Mouse (Mus musculus): Measurements from ENCODE around the gene Stambpl1.
A peak's percentile ranks its signal among the peaks of the same experiment; 100 is the strongest.

Gene Stambpl1

DNA sequence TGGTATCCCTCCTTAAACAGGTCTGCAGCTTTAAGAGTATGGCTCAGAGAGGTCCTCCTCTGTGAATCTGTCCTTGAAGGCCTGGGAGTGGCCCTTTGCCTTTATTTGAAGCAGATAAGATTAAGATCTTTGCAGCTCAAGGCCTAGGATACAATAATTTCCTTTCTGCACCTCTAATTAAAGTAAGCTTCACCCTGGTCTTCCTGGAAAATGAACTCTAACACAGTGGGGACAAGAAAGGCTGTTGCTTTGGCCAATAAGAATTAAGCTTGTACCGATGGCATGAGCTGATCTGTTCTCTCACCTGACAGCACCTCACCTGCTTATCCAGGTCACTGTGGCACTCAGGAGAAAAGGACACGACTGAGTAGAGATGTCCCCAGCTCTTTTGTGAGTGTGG, 18.8 kb downstream of the Stambpl1 start:
- Histone ChIP-seq H3K36me3 (ENCODE audit: control insufficient read depth, insufficient read depth, low read length, poor library complexity, severe bottlenecking) (no peaks in the 10 kb centered on the region), H3K27me3 (ENCODE audit: control insufficient read depth, insufficient read depth, low read length, poor library complexity, severe bottlenecking) (no peaks in the 10 kb centered on the region)
- DNase-seq (ENCODE audit: low read depth, low spot score), result no peak

DNA sequence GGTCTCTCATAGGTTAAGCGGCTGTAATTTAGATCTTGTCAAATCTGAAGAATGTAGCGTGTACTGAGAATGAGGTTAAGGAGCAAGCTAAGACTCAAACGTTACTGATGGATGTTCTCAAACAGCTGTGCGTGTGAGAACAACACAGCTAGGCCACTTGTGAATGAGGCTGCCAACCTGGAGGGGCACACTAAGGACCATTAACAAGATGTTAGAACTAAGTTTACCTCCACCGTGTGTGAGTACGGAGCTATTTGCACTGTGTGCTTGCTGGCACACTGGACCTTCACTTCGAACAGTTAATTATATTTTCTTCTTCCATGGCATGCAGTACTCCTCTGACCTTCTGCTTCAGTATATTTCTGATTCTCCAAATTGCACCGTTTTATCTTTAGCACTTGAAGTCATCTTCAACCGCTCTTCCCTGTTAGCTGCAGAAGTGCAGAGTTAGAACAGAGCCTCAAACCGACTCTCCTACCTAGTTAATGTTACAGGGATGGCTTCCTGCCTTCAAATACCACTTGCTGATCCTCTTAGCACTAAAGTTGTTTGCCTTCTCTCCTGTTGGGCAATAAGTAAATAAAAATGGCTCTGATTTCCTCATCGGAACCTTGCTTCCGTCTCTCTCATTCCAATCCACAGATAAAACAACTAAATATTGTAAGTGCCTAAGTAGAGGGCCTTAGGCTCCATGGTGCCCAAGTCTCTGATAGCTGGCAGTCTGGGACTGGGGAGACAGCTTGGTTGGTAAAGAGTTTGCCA, 20.6 kb downstream of the Stambpl1 start:
- Histone ChIP-seq H3K27me3 (ENCODE audit: control insufficient read depth, insufficient read depth, low read length, poor library complexity, severe bottlenecking) (no peaks in the 10 kb centered on the region), H3K36me3 (ENCODE audit: control insufficient read depth, insufficient read depth, low read length, poor library complexity, severe bottlenecking) (no peaks in the 10 kb centered on the region)
- DNase-seq (ENCODE audit: low read depth, low spot score), result no peak

DNA sequence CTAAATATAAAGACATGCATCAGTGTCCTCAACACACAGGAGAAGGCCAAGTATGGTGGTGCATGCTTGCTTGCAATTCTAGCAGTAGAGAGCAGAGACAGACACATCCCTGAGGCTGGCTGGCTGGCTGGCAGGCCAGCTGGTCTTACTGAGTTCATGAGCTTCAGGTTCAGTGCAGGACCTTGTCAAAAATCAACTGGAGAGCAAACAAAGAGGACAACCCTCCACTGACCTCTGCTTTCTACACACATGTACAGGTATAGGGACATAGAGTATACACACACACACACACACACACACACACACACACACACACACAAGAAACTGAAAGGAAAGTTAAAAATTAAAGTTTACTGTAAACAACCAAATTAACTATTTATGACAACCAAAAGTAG, 21.2 kb downstream of the Stambpl1 start:
- DNase-seq (ENCODE audit: low read depth, low spot score), result no peak
- H3K27me3 ChIP-seq (ENCODE audit: control insufficient read depth, insufficient read depth, low read length, poor library complexity, severe bottlenecking), result no peaks in the 10 kb centered on the region

DNA sequence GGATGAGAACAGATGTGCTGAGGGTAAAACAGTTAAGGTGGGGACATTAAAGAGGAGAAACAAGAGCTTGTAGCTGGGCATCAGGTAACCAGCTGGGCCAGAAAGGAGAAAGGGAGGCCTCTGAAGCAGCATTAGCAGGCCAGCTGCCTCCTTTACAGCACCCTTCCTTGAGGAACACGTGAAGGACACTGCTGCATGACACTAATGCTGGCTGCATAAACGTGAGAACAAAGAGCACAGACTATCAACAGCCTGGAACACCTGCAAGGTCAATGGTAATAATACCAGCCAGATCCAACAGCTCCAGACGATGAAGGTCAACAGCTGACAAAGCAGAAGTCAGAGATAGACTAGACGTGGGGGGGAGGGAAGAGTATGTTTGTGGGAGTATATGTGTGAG, 22.1 kb downstream of the Stambpl1 start:
- DNase-seq (ENCODE audit: low read depth, low spot score), result no peak

More for the DNA sequence above, 21.2 kb downstream of the Stambpl1 start:
- H3K36me3 ChIP-seq (ENCODE audit: control insufficient read depth, insufficient read depth, low read length, poor library complexity, severe bottlenecking), result no peaks in the 10 kb centered on the region

DNA sequence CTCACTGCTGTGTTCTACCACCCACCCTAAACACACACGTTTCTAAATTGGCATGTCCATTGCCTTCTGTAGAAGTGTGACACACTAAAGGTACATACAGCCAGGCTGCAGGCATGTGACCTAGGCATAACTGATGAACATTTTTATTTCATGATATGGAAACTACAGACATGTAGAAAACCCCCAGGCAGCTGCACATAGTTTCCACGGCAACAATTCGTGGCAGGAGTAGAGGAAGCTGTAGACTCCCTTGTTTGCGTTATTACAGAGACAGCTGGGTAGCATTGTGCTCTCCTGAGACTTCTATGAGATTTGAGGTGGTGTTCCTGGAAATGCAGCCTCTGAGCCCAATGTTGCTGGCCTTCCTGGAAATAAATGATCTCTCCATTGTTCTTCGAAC, 24.9 kb downstream of the Stambpl1 start:
- DNase-seq (ENCODE audit: low read depth, low spot score), result peak; percentile 56
- Histone ChIP-seq H3K27me3 (ENCODE audit: control insufficient read depth, insufficient read depth, low read length, poor library complexity, severe bottlenecking) (no peaks in the 10 kb centered on the region), H3K36me3 (ENCODE audit: control insufficient read depth, insufficient read depth, low read length, poor library complexity, severe bottlenecking) (0 out of 2 replicates have a peak, but pooled peaks cover 2% of the 10 kb centered on the region)

More for the DNA sequence above, 22.1 kb downstream of the Stambpl1 start:
- no peaks in the 10 kb centered on the region for H3K27me3 ChIP-seq (ENCODE audit: control insufficient read depth, insufficient read depth, low read length, poor library complexity, severe bottlenecking)
- H3K36me3 ChIP-seq (ENCODE audit: control insufficient read depth, insufficient read depth, low read length, poor library complexity, severe bottlenecking), result no peaks in the 10 kb centered on the region

DNA sequence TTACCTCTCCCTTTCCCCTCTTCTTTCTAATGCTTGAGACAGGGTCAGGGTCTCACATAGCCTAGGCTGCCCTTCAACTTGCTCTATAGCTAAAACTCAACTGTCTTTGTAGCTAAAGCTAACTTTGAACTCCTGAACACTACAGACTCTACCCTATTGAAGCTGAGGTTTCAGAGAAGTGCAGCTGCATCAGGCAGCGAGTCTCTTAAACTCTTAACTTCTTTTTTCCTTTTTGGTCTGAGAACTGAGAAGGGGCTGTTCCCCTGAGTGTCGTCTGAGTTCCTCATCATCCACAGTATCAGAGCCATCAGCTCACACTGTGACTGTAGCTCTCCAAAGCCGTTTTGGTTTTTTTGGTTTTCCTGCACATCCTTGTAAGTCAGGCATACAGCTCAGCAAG, 25.7 kb downstream of the Stambpl1 start:
- Histone ChIP-seq H3K36me3 (ENCODE audit: control insufficient read depth, insufficient read depth, low read length, poor library complexity, severe bottlenecking) (0 out of 2 replicates have a peak, but pooled peaks cover 2% of the 10 kb centered on the region), H3K27me3 (ENCODE audit: control insufficient read depth, insufficient read depth, low read length, poor library complexity, severe bottlenecking) (no peaks in the 10 kb centered on the region)
- DNase-seq (ENCODE audit: low read depth, low spot score), result no peak

DNA sequence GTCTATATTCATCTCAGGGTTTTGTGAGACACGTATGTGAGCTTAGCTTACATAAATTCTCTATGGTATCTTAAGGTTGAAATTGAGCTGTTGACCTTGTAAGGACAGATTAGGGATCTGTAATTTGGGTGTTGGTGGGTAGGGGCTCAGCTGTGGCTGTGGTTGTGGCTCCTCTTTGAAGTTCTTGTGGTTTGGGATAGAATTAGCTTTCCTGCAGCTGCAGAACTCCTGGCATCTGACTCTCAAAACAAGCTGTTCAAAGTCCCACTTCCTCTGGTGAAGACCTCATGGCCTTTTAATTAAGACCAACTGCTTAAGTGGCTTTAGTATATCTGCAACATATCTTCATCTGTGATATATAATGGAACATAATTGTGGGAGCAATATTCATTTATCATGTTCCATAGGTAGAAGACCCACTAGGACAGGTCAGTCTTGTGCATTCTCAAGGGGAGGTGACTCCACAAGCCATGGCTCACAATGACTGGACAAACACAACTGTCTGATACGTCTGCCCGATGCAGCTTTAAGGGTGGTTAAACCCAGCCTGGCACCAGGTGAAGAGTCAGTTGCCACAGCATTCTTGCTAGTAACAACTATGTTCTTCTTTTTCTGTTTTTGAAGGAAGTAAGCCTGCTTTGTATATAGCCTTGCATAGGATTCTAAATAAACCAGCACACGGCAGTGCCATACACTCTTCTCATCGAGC, 27.4 kb downstream of the Stambpl1 start:
- DNase-seq (ENCODE audit: low read depth, low spot score), result peak; percentile 24
- H3K36me3 ChIP-seq (ENCODE audit: control insufficient read depth, insufficient read depth, low read length, poor library complexity, severe bottlenecking), result 0 out of 2 replicates have a peak, but pooled peaks cover 2% of the 10 kb centered on the region
- H3K27me3 ChIP-seq (ENCODE audit: control insufficient read depth, insufficient read depth, low read length, poor library complexity, severe bottlenecking), result no peaks in the 10 kb centered on the region

DNA sequence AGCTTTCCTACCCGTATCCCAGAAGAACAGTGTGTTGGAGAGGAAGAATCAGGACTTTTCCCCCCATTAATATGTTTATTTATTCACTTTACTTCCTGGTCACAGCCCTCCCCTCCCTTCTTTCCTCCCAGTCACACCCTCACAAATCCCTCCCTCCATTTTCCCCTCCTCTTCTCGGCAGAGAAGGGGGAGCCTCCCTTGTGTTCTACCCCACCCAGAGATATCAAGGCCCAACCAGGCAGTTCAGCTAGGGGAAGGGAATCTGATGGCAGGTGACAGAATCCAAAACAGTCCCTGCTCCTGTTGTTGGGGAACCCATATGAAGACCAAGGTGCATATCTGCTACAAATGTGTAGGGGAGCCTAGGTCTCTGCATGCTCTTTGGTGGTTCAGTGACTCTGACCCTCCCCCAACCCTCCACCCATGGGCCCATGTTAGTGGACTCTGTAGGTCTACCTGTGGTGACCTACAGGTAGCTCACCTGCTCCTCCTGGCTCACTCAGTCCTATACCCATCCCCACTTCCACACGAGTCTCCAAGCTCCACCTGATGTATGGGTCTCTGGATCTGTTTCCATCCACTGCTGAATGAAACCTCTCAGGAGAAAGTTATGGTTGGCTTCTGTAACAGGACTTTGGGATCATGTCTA, 28.8 kb downstream of the Stambpl1 start:
- Histone ChIP-seq H3K27me3 (ENCODE audit: control insufficient read depth, insufficient read depth, low read length, poor library complexity, severe bottlenecking) (no peaks in the 10 kb centered on the region), H3K36me3 (ENCODE audit: control insufficient read depth, insufficient read depth, low read length, poor library complexity, severe bottlenecking) (peaks cover 6% of the 10 kb centered on the region; the same call in 1 of the 2 replicates)
- DNase-seq (ENCODE audit: low read depth, low spot score), result no peak

DNA sequence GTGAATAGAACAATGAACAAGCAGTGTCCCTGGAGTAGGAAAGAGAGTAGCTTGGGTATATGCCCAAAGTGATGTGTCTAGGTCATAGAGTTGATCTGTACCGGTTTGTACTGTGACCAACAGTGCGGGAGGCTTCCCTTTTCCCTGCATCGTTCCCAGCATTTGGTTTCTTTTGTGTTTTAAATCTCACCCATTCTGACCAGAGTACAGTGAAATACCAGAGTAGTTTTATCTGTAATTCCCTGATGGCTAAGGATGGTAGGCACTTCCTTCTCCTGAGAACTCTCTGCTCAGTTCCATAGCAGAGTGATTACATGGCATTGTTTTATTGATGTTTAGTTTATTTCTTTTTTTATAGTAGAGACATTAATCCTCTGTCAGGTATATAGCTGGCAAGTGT, 30.8 kb downstream of the Stambpl1 start:
- DNase-seq (ENCODE audit: low read depth, low spot score), result no peak
- H3K27me3 ChIP-seq (ENCODE audit: control insufficient read depth, insufficient read depth, low read length, poor library complexity, severe bottlenecking), result no peaks in the 10 kb centered on the region

DNA sequence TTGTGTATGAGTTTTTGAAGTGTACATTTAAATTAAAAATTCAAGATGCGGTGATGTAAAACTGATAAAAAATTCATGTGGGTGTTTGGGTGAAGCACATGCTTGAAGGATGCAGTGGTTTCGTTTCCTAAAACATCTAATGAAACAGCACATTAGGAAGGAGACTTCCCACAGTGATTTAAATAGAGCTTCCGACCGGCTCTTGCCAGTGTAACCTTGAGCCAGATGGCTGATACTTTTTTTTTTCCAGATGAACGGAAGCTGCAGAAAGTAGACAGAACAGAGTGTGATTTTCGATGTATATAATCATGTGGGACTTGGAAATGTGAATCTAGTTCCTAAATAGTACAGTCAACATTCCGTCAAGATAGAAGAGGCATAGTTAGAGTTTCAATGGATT, 39.6 kb downstream of the Stambpl1 start:
- DNase-seq (ENCODE audit: low read depth, low spot score), result no peak
- H3K36me3 ChIP-seq (ENCODE audit: control insufficient read depth, insufficient read depth, low read length, poor library complexity, severe bottlenecking), result peaks cover 11% of the 10 kb centered on the region; the same call in 1 of the 2 replicates
- no peaks in the 10 kb centered on the region for H3K27me3 ChIP-seq (ENCODE audit: control insufficient read depth, insufficient read depth, low read length, poor library complexity, severe bottlenecking)

More for the DNA sequence above, 30.8 kb downstream of the Stambpl1 start:
- H3K36me3 ChIP-seq (ENCODE audit: control insufficient read depth, insufficient read depth, low read length, poor library complexity, severe bottlenecking), result peaks cover 8% of the 10 kb centered on the region

DNA sequence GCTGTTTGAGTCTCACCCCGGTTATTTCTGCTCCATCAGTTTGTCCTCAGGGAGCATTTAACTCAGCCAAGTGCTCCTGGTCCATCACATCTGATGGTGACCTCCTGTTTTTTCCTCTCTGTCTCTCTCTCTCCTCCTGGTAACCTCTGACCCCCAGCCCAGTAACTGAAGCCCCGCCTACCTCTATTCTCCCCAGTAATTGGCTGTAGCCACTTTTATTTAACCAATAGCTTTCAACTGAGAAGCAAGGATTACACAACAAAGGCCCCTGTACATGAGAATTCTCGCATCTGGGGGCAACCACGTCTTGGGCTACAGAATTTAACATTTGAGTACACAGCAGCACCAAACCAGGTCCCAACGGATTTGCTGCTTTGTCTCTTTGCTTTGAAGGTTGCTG, 40.3 kb downstream of the Stambpl1 start:
- H3K27me3 ChIP-seq (ENCODE audit: control insufficient read depth, insufficient read depth, low read length, poor library complexity, severe bottlenecking), result no peaks in the 10 kb centered on the region
- H3K36me3 ChIP-seq (ENCODE audit: control insufficient read depth, insufficient read depth, low read length, poor library complexity, severe bottlenecking), result peaks cover 13% of the 10 kb centered on the region; the same call in 1 of the 2 replicates

DNA sequence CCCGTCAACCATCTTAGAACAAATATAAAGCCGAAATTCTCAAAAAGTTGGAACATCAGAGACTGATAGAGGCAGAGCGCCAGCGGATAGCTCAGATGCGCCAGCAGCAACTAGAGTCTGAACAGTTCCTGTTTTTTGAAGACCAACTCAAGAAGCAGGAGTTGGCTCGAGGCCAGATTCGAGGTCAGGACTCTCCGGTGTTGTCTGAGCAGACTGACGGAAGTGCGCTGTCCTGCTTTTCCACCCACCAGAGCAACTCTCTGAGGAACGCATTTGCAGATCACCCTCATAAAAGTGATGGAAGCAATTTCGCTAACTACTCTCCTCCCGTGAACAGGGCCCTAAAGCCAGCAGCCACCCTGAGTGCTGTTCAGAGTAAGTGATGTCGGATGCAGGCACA, 41.9 kb downstream of the Stambpl1 start:
- peaks cover 14% of the 10 kb centered on the region; the same call in 1 of the 2 replicates for H3K36me3 ChIP-seq (ENCODE audit: control insufficient read depth, insufficient read depth, low read length, poor library complexity, severe bottlenecking)
- H3K27me3 ChIP-seq (ENCODE audit: control insufficient read depth, insufficient read depth, low read length, poor library complexity, severe bottlenecking), result no peaks in the 10 kb centered on the region
- DNase-seq (ENCODE audit: low read depth, low spot score), result peak; percentile 71

More for the DNA sequence above, 40.3 kb downstream of the Stambpl1 start:
- no peak for DNase-seq (ENCODE audit: low read depth, low spot score)

DNA sequence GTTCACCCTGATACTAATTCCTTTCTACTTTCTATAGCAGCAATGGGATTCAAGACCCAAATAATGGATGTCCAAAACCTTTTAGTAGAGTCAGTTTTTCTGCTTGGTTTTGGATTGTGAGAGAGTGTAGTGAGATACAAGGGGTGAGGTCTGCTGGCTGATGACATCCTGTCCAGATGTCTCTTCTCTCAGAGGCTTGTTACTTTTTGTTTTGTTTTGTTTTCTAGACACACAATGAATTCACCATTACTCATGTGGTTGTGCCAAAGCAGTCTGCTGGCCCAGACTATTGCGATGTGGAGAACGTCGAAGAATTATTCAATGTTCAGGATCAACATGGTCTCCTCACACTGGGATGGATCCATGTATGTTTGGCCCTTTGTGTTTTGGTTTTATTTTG, 44.0 kb downstream of the Stambpl1 start:
- H3K27me3 ChIP-seq (ENCODE audit: control insufficient read depth, insufficient read depth, low read length, poor library complexity, severe bottlenecking), result no peaks in the 10 kb centered on the region
- H3K36me3 ChIP-seq (ENCODE audit: control insufficient read depth, insufficient read depth, low read length, poor library complexity, severe bottlenecking), result peaks cover 17% of the 10 kb centered on the region; the same call in 1 of the 2 replicates
- no peak for DNase-seq (ENCODE audit: low read depth, low spot score)

DNA sequence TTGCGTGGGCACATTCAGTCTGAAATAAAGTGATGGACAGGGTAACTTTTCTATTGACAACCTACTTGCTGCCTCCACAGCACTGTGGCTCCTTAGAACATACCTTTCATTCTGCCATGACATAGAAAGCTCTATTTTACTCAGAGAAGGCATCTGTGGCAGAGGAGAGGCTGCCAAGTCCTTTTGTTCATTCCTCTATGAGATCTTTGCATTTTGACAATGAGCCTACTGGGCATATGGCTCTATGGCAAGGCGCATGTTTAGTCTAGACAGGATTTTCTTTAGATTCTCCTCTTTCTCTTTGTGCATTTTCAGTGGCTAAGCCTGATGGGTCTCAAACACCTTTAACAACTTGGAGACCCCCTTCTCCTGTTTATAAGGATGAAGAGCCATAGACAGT, 45.7 kb downstream of the Stambpl1 start:
- Histone ChIP-seq H3K27me3 (ENCODE audit: control insufficient read depth, insufficient read depth, low read length, poor library complexity, severe bottlenecking) (no peaks in the 10 kb centered on the region), H3K36me3 (ENCODE audit: control insufficient read depth, insufficient read depth, low read length, poor library complexity, severe bottlenecking) (peaks cover 12% of the 10 kb centered on the region; the same call in 1 of the 2 replicates)
- no peak for DNase-seq (ENCODE audit: low read depth, low spot score)
